In the genomic region with DNA sequence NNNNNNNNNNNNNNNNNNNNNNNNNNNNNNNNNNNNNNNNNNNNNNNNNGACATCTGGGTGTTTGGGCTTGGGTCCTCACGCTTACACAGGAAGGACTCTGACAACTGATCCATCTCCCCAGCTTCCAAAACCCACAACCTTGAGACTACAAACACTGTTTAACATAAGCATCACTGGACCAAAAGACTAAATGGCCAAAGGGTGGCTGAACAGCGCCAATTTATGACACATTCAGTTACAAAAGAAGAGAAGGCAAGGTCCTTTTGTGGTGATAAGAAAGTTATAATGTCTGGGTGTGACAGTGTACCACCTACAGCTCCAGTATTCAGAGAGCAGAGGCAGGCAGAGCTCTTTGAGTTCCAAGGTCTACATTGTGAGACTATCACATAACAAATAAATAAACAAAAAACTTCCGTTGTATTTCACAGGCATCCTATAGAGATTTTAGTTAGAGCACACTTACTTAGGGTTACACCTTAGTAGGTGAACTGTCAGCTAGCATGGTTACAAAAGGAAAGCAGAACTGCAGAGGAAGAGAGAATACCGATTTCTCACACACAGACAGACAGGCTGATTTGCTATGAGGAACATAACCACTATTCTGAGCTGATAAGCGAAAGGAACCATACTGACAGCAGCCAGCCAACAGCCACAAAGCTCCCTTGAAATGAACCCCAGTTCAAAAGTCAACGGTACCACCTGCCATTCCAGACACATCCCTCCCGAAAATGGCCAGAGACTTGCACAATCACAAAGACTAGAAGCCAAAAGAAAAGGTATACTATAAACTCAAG, we compare ENCODE assay signal across 14 mouse cellular contexts.
"Had no signal": no experiment of that assay in that cellular context is flagged by ENCODE, and none has a peak within 500 bp of the region (broad histone marks: within the 10 kb centered on the region; RNA-seq: fewer than 3 reads in every experiment).

No protein-coding gene starts in this region.

- H3K9me3 ChIP-seq: midbrain, embryonic 10.5 days; midbrain, embryonic 12.5 days; neural tube, embryonic 13.5 days; neural tube, embryonic 15.5 days had no signal

- DNase-seq: lung, adult 18-20 months; lung, embryonic 14.5 days; lung, postnatal 10 days; lung, postnatal 4 days; midbrain, embryonic 14.5 days; right cerebral cortex, postnatal 14 days; thymus, adult 18-20 months; thymus, postnatal 14 days; thymus, postnatal 36 days had no signal

- H3K27ac ChIP-seq: midbrain, embryonic 10.5 days; midbrain, embryonic 12.5 days; neural tube, embryonic 13.5 days; neural tube, embryonic 15.5 days had no signal

- H3K9ac ChIP-seq: lung, embryonic 14.5 days; midbrain, embryonic 12.5 days; neural tube, embryonic 13.5 days; neural tube, embryonic 15.5 days had no signal

- H3K4me3 ChIP-seq: midbrain, embryonic 10.5 days; midbrain, embryonic 12.5 days; myocyte; neural tube, embryonic 13.5 days; neural tube, embryonic 15.5 days had no signal

- H3K27me3 ChIP-seq: neural tube, embryonic 13.5 days; neural tube, embryonic 15.5 days had no signal
